Mouse (Mus musculus) testis, postnatal 10 days (tissue): ENCODE results near the gene Nthl1.
A peak's percentile ranks its signal among the peaks of the same experiment; 100 is the strongest.

Source experiments
- DNase-seq: peaks from one replicate; pipeline ENCODE4 v3.0.0; 2021; ENCODE audit warnings: low spot score

Nthl1 gene

GRCm38 (mm10) chr17:24632167-24632812 lies at the start of gene Nthl1, which contains the start of gene Tsc2:
Nthl1 (plus strand) TSS chr17:24632680.
Tsc2 (minus strand) TSS chr17:24632630.
- DNase-seq, result peak; percentile 86

- DNase-seq, result no peak
These were observed 48.6 kb upstream of the Nthl1 start for GRCm38 (mm10) chr17:24583599-24584460.

DNA sequence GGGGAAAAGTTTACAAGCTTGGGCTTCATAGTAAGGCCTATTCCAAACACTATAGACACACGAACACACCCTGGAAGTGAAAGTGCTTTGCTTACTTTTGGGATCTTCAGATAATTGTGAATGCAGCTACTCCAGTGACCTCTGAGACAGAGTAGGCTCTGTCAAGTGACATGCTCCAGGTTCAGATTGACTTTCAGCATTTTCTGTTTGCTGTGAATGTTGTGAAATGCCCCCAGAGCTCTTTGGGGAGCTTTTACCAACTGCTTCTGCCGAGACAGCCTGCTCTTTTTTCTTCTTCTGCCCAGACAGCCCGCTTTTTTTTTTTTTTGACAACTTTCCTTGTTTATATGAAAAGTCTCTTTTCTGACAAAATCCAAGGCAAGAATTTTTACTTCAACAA lies 48.0 kb upstream of the Nthl1 start:
- DNase-seq, result no peak

- no peak for DNase-seq
These were observed 45.9 kb upstream of the Nthl1 start for GRCm38 (mm10) chr17:24586532-24586931.

DNA sequence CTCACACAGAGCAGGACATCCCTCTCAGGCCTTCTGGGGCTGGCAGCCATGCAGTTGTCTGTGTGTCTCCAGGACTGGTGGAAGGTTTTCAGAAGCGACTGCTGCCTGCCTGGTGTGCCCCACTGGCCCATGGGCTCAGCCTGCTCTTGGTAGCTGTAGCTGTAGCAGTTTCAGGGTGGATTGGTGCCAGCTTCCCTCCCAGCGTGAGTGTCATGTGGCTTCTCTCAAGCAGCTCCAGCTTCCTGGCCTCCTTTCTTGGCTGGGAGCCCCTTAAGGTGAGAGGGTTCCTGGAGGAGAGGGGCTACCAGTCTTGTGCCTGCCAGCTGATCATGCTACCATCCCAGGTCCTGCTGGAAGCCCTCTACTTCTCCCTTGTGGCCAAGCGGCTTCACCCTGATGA lies 41.5 kb upstream of the Nthl1 start:
- DNase-seq, result no peak

- DNase-seq, result no peak
These were observed 40.8 kb upstream of the Nthl1 start for GRCm38 (mm10) chr17:24591695-24592094.

DNA sequence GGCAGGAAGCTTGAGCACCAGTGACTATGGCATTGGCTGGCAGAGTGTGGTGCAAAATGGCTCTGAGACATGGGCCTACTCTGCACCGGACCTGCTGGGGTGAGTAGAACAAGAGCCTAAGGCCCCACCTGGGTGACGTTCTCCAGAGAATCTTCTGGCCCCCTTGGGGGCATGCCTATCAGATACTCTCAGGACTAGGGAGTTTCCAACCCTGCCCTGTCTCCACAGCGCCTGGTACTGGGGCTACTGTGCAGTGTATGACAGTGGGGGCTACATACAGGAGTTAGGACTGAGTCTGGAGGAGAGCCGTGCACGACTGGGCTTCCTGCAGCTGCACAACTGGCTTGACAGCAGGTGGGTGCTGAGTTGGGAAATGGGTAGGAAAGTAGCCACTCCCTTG lies 39.2 kb upstream of the Nthl1 start:
- no peak for DNase-seq

DNA sequence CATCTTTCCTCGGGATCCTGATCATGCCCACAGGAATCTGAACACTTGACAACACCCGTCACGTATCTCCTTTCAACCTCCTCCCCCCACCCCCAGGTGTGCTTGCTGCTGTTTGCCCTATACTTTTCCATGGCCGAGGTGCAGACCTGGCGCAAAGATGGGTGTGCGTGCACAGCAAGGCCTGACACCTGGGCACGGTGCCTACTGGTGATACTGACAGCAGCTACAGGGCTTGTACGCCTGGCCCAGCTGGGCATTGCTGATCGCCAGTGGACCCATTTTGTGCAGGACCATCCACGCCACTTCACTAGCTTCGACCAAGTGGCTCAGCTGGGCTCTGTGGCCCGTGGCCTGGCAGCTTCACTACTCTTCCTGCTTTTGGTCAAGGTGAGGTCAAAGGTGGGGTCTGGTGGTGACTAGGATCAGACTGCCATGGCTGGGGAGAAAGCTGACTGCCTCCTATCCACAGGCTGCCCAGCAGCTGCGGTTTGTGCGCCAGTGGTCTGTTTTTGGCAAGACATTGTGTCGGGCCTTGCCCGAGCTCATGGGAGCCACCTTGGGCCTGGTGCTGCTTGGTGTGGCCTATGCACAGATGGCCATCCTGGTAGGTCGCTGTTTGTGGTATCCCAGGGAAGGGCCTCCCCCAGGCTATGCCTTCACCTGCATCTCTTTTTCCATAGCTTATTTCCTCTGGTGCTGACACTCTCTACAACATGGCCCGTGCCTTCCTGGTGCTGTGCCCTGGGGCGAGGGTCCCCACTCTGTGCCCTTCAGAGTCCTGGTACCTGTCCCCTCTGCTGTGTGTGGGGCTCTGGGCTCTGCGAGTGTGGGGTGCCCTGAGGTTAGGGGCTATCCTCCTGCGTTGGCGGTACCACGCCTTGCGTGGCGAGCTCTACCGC lies 38.2 kb upstream of the Nthl1 start:
- DNase-seq, result peak; percentile 52

GRCm38 (mm10) chr17:24595126-24596072 lies 37.1 kb upstream of the Nthl1 start:
- peak; percentile 59 for DNase-seq

DNA sequence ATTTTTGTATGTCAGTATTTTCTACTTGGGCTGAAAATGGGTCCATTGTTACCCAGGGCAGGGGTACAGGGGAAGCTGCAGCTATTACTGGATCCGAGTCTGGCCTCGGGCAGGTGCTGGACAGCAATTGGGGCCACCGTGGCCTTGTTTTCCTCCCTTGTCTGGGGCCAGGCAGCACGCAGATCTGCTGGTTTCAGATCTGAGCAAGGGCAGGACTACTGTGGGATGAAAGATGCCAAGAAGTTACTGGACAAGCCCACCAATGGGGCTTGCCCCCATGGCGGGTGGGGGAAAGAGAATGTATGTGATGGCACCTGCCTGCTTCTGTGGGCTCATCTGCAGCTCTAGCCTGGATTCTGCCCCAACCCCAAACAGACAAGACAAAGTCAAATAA lies 36.4 kb upstream of the Nthl1 start:
- no peak for DNase-seq

DNA sequence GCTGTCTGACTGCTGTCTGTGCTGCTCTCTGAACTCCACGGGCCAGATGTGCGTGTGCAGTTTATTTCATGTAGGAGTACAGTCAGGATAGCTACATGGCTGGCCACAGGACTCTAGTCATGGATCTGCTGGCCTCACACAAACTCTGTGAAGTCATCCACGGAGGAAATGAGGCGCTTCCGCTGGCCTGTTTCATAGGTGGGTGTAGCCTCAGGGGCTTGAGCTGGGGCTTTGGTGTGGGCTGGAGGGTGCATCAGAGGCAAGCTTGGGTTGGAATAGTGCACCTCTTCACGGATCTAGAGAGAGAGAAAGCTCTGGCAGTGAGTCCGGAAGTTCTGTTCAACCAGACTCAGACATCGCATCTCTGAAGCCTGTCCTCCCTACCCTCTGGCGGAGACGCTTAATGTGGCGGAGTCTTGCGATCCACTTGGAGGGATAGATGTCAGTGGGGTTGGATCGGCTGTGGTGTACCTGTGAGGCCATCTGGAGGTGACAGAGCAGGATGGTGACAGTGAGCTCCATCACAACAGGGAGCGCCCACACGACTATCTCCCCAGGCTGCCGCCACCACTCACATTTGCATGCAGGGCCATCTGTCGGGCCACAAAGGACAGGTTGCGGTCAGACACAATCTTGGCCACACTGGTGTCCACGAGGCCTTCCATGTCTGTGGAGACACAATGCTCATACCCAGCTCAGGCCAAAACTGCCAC lies 35.9 kb upstream of the Nthl1 start:
- no peak for DNase-seq

DNA sequence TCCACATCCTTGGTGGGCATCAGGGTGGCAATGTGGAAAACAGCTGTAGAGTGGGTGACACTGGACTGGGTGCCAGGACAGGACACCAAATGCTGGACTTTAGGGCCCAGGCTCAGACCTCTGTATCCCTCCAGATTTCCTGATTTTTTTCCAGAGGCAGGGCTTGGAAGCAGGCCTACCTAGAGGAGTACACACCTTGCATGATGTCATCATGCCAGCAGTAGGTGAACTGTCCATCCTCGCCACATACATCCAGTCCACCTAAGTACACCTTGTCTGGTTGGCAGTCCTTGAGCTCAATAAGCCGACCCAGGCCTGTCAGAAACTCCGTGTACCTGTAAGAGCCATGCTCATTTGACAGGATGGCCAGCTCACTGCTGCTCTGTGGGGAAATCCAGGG lies 34.5 kb upstream of the Nthl1 start:
- DNase-seq, result no peak

DNA sequence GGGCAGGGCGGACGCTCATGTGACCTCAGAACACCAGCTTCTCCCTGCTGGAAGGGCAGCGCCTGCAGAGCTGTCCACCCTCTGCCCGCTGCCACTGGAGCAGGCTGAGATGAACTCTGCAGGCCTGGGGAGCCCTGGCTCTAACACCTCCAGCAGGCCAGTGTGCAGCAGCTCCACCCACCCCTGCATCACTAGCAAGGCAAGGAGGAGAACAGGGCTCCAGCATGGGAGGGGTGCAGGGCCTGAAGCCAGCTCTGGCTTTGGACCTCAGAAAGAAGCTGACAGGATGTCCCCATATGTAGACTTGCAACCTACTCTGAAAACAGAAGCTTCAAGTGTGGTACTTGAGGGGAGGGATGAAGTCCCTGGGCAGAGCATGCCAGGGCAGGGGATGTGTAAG lies 32.0 kb upstream of the Nthl1 start:
- no peak for DNase-seq

GRCm38 (mm10) chr17:24603961-24604360 lies 28.5 kb upstream of the Nthl1 start:
- no peak for DNase-seq

GRCm38 (mm10) chr17:24604557-24604956 lies 27.9 kb upstream of the Nthl1 start:
- no peak for DNase-seq

DNA sequence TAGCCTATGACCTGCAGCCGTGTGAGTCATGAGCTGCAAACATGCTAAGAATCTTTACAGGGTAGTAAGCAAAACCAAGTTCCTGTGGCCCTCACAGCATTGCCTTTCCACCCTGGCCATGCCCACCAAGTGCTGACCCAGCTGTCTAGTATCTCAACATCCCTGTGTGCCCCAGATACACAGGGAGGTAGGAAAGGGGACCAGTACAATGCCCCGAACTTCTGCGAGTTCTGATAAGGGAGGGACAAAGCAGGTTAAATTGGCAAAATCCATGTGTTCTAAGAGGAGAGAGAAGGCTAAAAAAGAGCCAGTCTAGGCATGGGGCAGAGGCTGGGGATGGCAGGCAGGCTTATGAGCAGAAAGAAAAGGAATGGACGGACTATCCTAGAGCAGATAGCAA lies 24.1 kb upstream of the Nthl1 start:
- DNase-seq, result no peak

DNA sequence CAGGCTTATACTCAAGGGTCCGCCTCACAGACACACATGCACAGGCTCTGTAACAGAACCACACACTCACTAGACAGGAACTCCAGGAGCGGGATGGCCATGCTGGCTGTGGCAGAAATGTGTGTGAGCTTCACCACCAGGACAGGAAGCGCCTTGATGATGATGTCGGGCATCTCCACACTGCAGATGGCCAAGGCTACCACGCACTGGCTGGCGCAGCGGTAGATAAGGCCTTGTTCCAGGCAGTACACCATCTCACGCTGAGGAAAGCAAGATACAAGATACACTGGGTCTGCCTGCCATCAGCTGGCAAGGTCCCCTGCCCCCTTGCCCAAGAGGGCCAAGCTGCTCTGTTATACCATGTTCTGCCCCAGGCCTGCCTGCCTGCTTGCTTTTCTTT lies 23.6 kb upstream of the Nthl1 start:
- DNase-seq, result no peak

- no peak for DNase-seq
These were observed 21.8 kb upstream of the Nthl1 start for GRCm38 (mm10) chr17:24610711-24611110.

GRCm38 (mm10) chr17:24617561-24618194 lies 14.8 kb upstream of the Nthl1 start:
- no peak for DNase-seq

GRCm38 (mm10) chr17:24625472-24625871 lies 7.0 kb upstream of the Nthl1 start:
- DNase-seq, result no peak
